Mouse (Mus musculus) MEL (cell line): ENCODE data around the gene Plau. TPM values are rescaled to one million over a fixed set of nuclear protein-coding genes. Genes with fewer than 3 reads are reported as not detected.

Experiments used
- DNase-seq: peaks from one replicate; pipeline ENCODE4 v3.0.0; 2011; ENCODE audit warnings: low read depth, low spot score
- H3K27ac ChIP-seq: 2 replicates; pipeline ENCODE4 v1.5.1; 2012; ENCODE audit warnings: low read depth, mild to moderate bottlenecking, control low read depth, low read length, moderate library complexity; ENCODE audit not compliant: control insufficient read depth
- H3K27me3 ChIP-seq, 2 experiments: fragments of 150-350 bp in 1 of 2; sonication (generic) in 1 of 2; 2 replicates each; pipeline ENCODE4 v1.6.1; 2012; ENCODE audit warnings: low read length in 2 of 2, mild to moderate bottlenecking in 2 of 2, improper control_type of control experiment in 1 of 2, moderate library complexity in 1 of 2; ENCODE audit not compliant: insufficient read depth in 2 of 2, control insufficient read depth in 1 of 2
- H3K36me3 ChIP-seq, 2 experiments: 2 replicates each; pipeline ENCODE4 v1.6.1; 2012 to 2014; ENCODE audit warnings: low read length in 2 of 2, improper control_type of control experiment in 1 of 2, inconsistent platforms in 1 of 2, mild to moderate bottlenecking in 1 of 2; ENCODE audit not compliant: insufficient read depth in 2 of 2, control insufficient read depth in 1 of 2
- H3K4me1 ChIP-seq, 2 experiments: fragments of 150-350 bp in 1 of 2; sonication (generic) in 1 of 2; 2 replicates each; pipeline ENCODE4 v1.6.1; 2012; ENCODE audit warnings: low read length in 2 of 2, improper control_type of control experiment in 1 of 2, mild to moderate bottlenecking in 1 of 2; ENCODE audit not compliant: insufficient read depth in 2 of 2, control insufficient read depth in 1 of 2
- H3K4me3 ChIP-seq, 2 experiments: fragments of 150-350 bp in 1 of 2; sonication (generic) in 1 of 2; 2 replicates each; pipeline ENCODE4 v1.5.1; 2012; ENCODE audit warnings: low read depth in 2 of 2, low read length in 2 of 2, mild to moderate bottlenecking in 2 of 2, moderate library complexity in 2 of 2, control low read depth in 1 of 2, improper control_type of control experiment in 1 of 2; ENCODE audit not compliant: control insufficient read depth in 1 of 2, insufficient read depth in 1 of 2
- H3K79me2 ChIP-seq: 2 replicates; pipeline ENCODE4 v1.6.1; 2012; ENCODE audit warnings: mild to moderate bottlenecking, low read length, moderate library complexity; ENCODE audit not compliant: control insufficient read depth, poor library complexity, insufficient read depth
- H3K9ac ChIP-seq: 2 replicates; pipeline ENCODE4 v1.6.1; 2012; ENCODE audit warnings: low read depth, mild to moderate bottlenecking, control low read depth, low read length, moderate library complexity; ENCODE audit not compliant: control insufficient read depth, poor library complexity, severe bottlenecking
- H3K9me3 ChIP-seq: fragments of 150-350 bp; sonication (generic); replicated peaks from 2 replicates; pipeline ENCODE4 v1.6.1; 2012; ENCODE audit warnings: mild to moderate bottlenecking, low read length, improper control_type of control experiment, moderate library complexity; ENCODE audit not compliant: insufficient read depth
- GABPA ChIP-seq: IDR thresholded peaks from 2 replicates; pipeline ENCODE4 v1.6.1; 2012; ENCODE audit warnings: low read depth, mild to moderate bottlenecking, inconsistent platforms, low read length, improper control_type of control experiment, moderate library complexity
- HCFC1 ChIP-seq: IDR thresholded peaks from 2 replicates; pipeline ENCODE4 v1.6.1; 2012; ENCODE audit warnings: low read depth, mild to moderate bottlenecking, inconsistent platforms, low read length, improper control_type of control experiment, moderate library complexity
- MAFK ChIP-seq: IDR thresholded peaks from 2 replicates; pipeline ENCODE4 v1.6.1; 2011; ENCODE audit warnings: low read depth, mild to moderate bottlenecking, low read length, improper control_type of control experiment, borderline replicate concordance
- MEF2A ChIP-seq: IDR thresholded peaks from 2 replicates; pipeline ENCODE4 v1.6.1; 2014; ENCODE audit warnings: low read depth, mild to moderate bottlenecking, inconsistent platforms, low read length, improper control_type of control experiment; ENCODE audit not compliant: poor library complexity, insufficient replicate concordance, severe bottlenecking; ENCODE audit errors: extremely low read depth
- MYC ChIP-seq: IDR thresholded peaks from 2 replicates; pipeline ENCODE4 v1.6.1; 2011; ENCODE audit warnings: low read depth, mild to moderate bottlenecking, low read length, improper control_type of control experiment, moderate library complexity
- NELFE ChIP-seq: IDR thresholded peaks from 2 replicates; pipeline ENCODE4 v1.6.1; 2011; ENCODE audit warnings: low read depth, low read length, improper control_type of control experiment
- NRF1 ChIP-seq: IDR thresholded peaks from 2 replicates; pipeline ENCODE4 v1.6.1; 2014; ENCODE audit warnings: low read depth, mild to moderate bottlenecking, inconsistent platforms, low read length, improper control_type of control experiment, moderate library complexity; ENCODE audit not compliant: poor library complexity, insufficient read depth, severe bottlenecking
- POLR2A ChIP-seq, 2 experiments: IDR thresholded peaks; 2 replicates each; pipeline ENCODE4 v1.6.1; 2011 to 2012; ENCODE audit warnings: low read length in 2 of 2, mild to moderate bottlenecking in 2 of 2, control low read depth in 1 of 2, improper control_type of control experiment in 1 of 2, low read depth in 1 of 2, moderate library complexity in 1 of 2; ENCODE audit not compliant: control insufficient read depth in 1 of 2, insufficient read depth in 1 of 2, poor library complexity in 1 of 2
- POLR2AphosphoS2 ChIP-seq: IDR thresholded peaks from 2 replicates; pipeline ENCODE4 v1.6.1; 2011; ENCODE audit warnings: low read length, improper control_type of control experiment
- RAD21 ChIP-seq: IDR thresholded peaks from 2 replicates; pipeline ENCODE4 v1.6.1; 2011; ENCODE audit warnings: mild to moderate bottlenecking, low read depth, low read length, improper control_type of control experiment
- SIN3A ChIP-seq: IDR thresholded peaks from 2 replicates; pipeline ENCODE4 v1.6.1; 2012; ENCODE audit warnings: low read length, improper control_type of control experiment, inconsistent platforms
- SMC3 ChIP-seq: IDR thresholded peaks from 2 replicates; pipeline ENCODE4 v1.6.1; 2011; ENCODE audit warnings: low read depth, low read length, improper control_type of control experiment
- TBP ChIP-seq: IDR thresholded peaks from 2 replicates; pipeline ENCODE4 v1.8.0; 2011; ENCODE audit warnings: low read depth, low read length, improper control_type of control experiment
- UBTF ChIP-seq: IDR thresholded peaks from 2 replicates; pipeline ENCODE4 v1.6.1; 2012; ENCODE audit warnings: low read depth, mild to moderate bottlenecking, inconsistent platforms, low read length, improper control_type of control experiment, moderate library complexity, borderline replicate concordance; ENCODE audit not compliant: insufficient read depth
- USF1 ChIP-seq: IDR thresholded peaks from 2 replicates; pipeline ENCODE4 v1.6.1; 2014; ENCODE audit warnings: low read depth, mild to moderate bottlenecking, inconsistent platforms, low read length, improper control_type of control experiment, moderate library complexity
- USF2 ChIP-seq, 2 experiments: IDR thresholded peaks; 2 replicates each; pipeline ENCODE4 v1.6.1; 2011 to 2012; ENCODE audit warnings: improper control_type of control experiment in 2 of 2, low read length in 2 of 2, borderline replicate concordance in 1 of 2, inconsistent platforms in 1 of 2, low read depth in 1 of 2, mild to moderate bottlenecking in 1 of 2; ENCODE audit not compliant: insufficient read depth in 1 of 2
- ZMIZ1 ChIP-seq: IDR thresholded peaks from 2 replicates; pipeline ENCODE4 v1.6.1; 2012; ENCODE audit warnings: low read depth, mild to moderate bottlenecking, inconsistent platforms, low read length, improper control_type of control experiment, moderate library complexity
- ZNF384 ChIP-seq: IDR thresholded peaks from 2 replicates; pipeline ENCODE4 v1.6.1; 2012; ENCODE audit warnings: low read depth, mild to moderate bottlenecking, inconsistent platforms, low read length, improper control_type of control experiment
- polyA plus RNA-seq, 2 experiments: library from polyadenylated mRNA; stranded (reverse) in 1 of 2; unstranded in 1 of 2; fragments of >175 nt in 1 of 2; fragments of >200 nt in 1 of 2; gene quantifications; 2 replicates each; pipeline versions ENCODE4 v1.2.1 to v1.2.4; 2012; ENCODE audit warnings: low replicate concordance in 2 of 2, low read depth in 1 of 2; ENCODE audit not compliant: insufficient read length in 2 of 2, insufficient read depth in 1 of 2, missing spikeins in 1 of 2
- total RNA-seq: library from RNA; depleted of rRNA; stranded (reverse); fragments of 300-350 nt; gene quantifications from 2 replicates; pipeline ENCODE4 v1.2.3, GENCODE M21; 2012

The Plau gene
- total and polyA plus RNA-seq, 3 experiments = 0.04 TPM; not detected in 2

GRCm38 (mm10) chr14:20834136-20834535 is 2.3 kb upstream of the Plau start:
- Histone ChIP-seq H3K27me3 (peaks cover 12 to 25% of the 10 kb centered on the region in 2 experiments), H3K27ac (no peak overlapping the region), H3K9ac (no peak overlapping the region), H3K4me3 (no peak overlapping the region), H3K4me1 (peaks cover 2 to 14% of the 10 kb centered on the region in 2 experiments; a peak in 3 of 4 replicates), H3K9me3 (no peaks in the 10 kb centered on the region), H3K79me2 (no peaks in the 10 kb centered on the region), H3K36me3 (peaks cover 0 to 4% of the 10 kb centered on the region in 2 experiments; a peak in 1 of 4 replicates)
- TF ChIP-seq MEF2A (no peak), MAFK (no peak)
- no peak for DNase-seq

DNA sequence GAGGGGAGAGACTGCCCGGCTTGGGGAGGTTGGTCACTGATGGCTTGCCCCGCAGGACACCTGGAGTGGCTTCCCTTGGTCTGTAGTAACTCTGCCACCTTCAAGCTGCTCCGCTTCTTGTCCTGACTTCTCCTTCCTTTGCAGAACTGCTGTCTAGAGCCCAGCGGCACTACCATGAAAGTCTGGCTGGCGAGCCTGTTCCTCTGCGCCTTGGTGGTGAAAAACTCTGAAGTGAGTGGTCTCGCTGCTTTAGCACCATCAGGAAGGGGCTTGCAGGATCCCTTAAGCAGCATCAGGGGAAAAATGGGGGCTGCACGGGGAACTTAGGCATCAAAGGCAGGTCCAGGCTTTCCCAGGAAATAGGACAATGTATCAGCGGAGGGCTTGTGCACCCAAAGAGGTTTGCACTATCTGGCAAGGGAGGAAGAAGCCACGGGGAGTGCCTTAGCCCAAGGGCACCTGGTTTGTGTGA is 481 bp downstream of the Plau start:
- TF ChIP-seq HCFC1 (no peak), USF1 (no peak), POLR2AphosphoS2 (no peak), POLR2A (IDR thresholded peaks at IDR 0.05; ENCODE audit: control insufficient read depth in 1 of 2, insufficient read depth in 1 of 2, low read depth in 1 of 2, low read length in 2 of 2, poor library complexity in 1 of 2) (no peak), ZNF384 (no peak), SIN3A (no peak), NRF1 (no peak), SMC3 (no peak), NELFE (no peak), GABPA (no peak), ZMIZ1 (no peak)
- no peaks in the 10 kb centered on the region for H3K9me3 ChIP-seq
- peaks cover 13 to 33% of the 10 kb centered on the region in 2 experiments for H3K27me3 ChIP-seq
- H3K36me3 ChIP-seq = no peaks in the 10 kb centered on the region
- no peaks in the 10 kb centered on the region for H3K79me2 ChIP-seq
- H3K9ac ChIP-seq = peak overlapping the region; percentile 41
- H3K4me1 ChIP-seq = peaks cover 0 to 6% of the 10 kb centered on the region in 2 experiments; a peak in 2 of 4 replicates
- H3K27ac ChIP-seq = no peak overlapping the region
- peak; percentile 32 for DNase-seq
- H3K4me3 ChIP-seq = peak overlapping the region; percentile 39 to 41; a peak in 3 of 4 replicates

GRCm38 (mm10) chr14:20837681-20838080 is 1.2 kb downstream of the Plau start:
- no peaks in the 10 kb centered on the region for H3K79me2 ChIP-seq
- peaks cover 13 to 33% of the 10 kb centered on the region in 2 experiments for H3K27me3 ChIP-seq
- H3K9me3 ChIP-seq = no peaks in the 10 kb centered on the region
- H3K4me3 ChIP-seq = no peak overlapping the region
- DNase-seq = no peak
- no peak for TF ChIP-seq USF2 (IDR thresholded peaks at IDR 0.05; ENCODE audit: borderline replicate concordance in 1 of 2, insufficient read depth in 1 of 2, low read depth in 1 of 2, low read length in 2 of 2)
- no peak for TF ChIP-seq POLR2AphosphoS2
- TF ChIP-seq UBTF = no peak
- TF ChIP-seq MYC = no peak
- no peak for TF ChIP-seq TBP
- TF ChIP-seq RAD21 = no peak
- H3K36me3 ChIP-seq = no peaks in the 10 kb centered on the region
- H3K9ac ChIP-seq = no peak overlapping the region
- H3K4me1 ChIP-seq = peaks cover 0 to 6% of the 10 kb centered on the region in 2 experiments; a peak in 2 of 4 replicates
- no peak overlapping the region for H3K27ac ChIP-seq
